Mouse (Mus musculus) ES-Bruce4 (cell line): ENCODE measurements around the gene Pyy. TPM values are rescaled to one million over a fixed set of nuclear protein-coding genes. Genes with fewer than 3 reads are reported as not detected.

Experiments
- H3K27ac ChIP-seq: 2 replicates; pipeline ENCODE4 v1.5.1; 2012; ENCODE audit warnings: low read length, inconsistent platforms; ENCODE audit not compliant: insufficient read depth
- H3K27me3 ChIP-seq: 2 replicates; pipeline ENCODE4 v1.6.1; 2012; ENCODE audit warnings: mild to moderate bottlenecking, low read length, inconsistent platforms; ENCODE audit not compliant: control insufficient read depth, poor library complexity, insufficient read depth, severe bottlenecking
- H3K36me3 ChIP-seq: 2 replicates; pipeline ENCODE4 v1.6.1; 2012; ENCODE audit warnings: inconsistent platforms, mild to moderate bottlenecking, low read length, moderate library complexity; ENCODE audit not compliant: control insufficient read depth, poor library complexity, insufficient read depth, severe bottlenecking
- H3K4me1 ChIP-seq: one replicate; pipeline ENCODE4 v1.8.1; 2011; ENCODE audit warnings: low read length; ENCODE audit not compliant: control insufficient read depth, insufficient read depth
- H3K4me3 ChIP-seq: 2 replicates; pipeline ENCODE4 v1.5.1; 2011; ENCODE audit warnings: low read depth, mild to moderate bottlenecking, low read length
- H3K9ac ChIP-seq: 2 replicates; pipeline ENCODE4 v1.6.1; 2012; ENCODE audit warnings: low read depth, mild to moderate bottlenecking, inconsistent platforms; ENCODE audit not compliant: poor library complexity, severe bottlenecking
- H3K9me3 ChIP-seq: replicated peaks from 2 replicates; pipeline ENCODE4 v1.6.1; 2012; ENCODE audit warnings: mild to moderate bottlenecking, low read length, inconsistent platforms; ENCODE audit not compliant: control insufficient read depth, poor library complexity, insufficient read depth, severe bottlenecking
- CTCF ChIP-seq: IDR thresholded peaks from one replicate; pipeline ENCODE4 v1.8.1; 2011; ENCODE audit warnings: low read depth, low read length
- EP300 ChIP-seq: IDR thresholded peaks from 2 replicates; pipeline ENCODE4 v1.6.1; 2011; ENCODE audit warnings: low read depth, low read length; ENCODE audit not compliant: insufficient read depth
- POLR2A ChIP-seq: IDR thresholded peaks from one replicate; pipeline ENCODE4 v1.8.1; 2011; ENCODE audit warnings: low read length; ENCODE audit not compliant: insufficient read depth
- polyA plus RNA-seq: library from polyadenylated mRNA; stranded (reverse); fragments of >200 nt; gene quantifications from 2 replicates; pipeline ENCODE4 v1.2.4, GENCODE M21; 2011; ENCODE audit warnings: low read depth; ENCODE audit not compliant: missing spikeins, insufficient read depth, insufficient read length

The Pyy gene
- polyA plus RNA-seq, 1 experiment: not detected

- no peaks in the 10 kb centered on the region for H3K36me3 ChIP-seq
- H3K9me3 ChIP-seq: no peaks in the 10 kb centered on the region
- no peak within 1 kb of the TSS for H3K27ac ChIP-seq
- peaks cover 1% of the 10 kb centered on the region for H3K4me1 ChIP-seq
- H3K4me3 ChIP-seq: no peak within 1 kb of the TSS
- H3K9ac ChIP-seq: no peak within 1 kb of the TSS
- no peaks in the 10 kb centered on the region for H3K27me3 ChIP-seq
- TF ChIP-seq CTCF: no peak
- no peak for TF ChIP-seq POLR2A
Observed at GRCm38 (mm10) chr11:102101219-102101618, 6.4 kb downstream of the Pyy start, which contains the start of gene Ppy. Gene Ppy, minus strand, starts transcription at chr11:102101319.

GRCm38 (mm10) chr11:102096887-102097391 lies 10.7 kb downstream of the Pyy start:
- Histone ChIP-seq H3K9me3 (no peaks in the 10 kb centered on the region), H3K36me3 (no peaks in the 10 kb centered on the region), H3K27ac (no peak overlapping the region), H3K4me3 (peak overlapping the region; percentile 47), H3K27me3 (no peaks in the 10 kb centered on the region), H3K4me1 (peaks cover 2% of the 10 kb centered on the region), H3K9ac (peak overlapping the region; percentile 28)
- TF ChIP-seq CTCF: peak; percentile 60
- no peak for TF ChIP-seq POLR2A
- peak; percentile 37; the same call in 1 of the 2 replicates for TF ChIP-seq EP300

GRCm38 (mm10) chr11:102096446-102096845 lies 11.2 kb downstream of the Pyy start:
- H3K9ac ChIP-seq: no peak overlapping the region

GRCm38 (mm10) chr11:102095676-102096075 lies 12.0 kb downstream of the Pyy start:
- Histone ChIP-seq H3K4me1 (peaks cover 2% of the 10 kb centered on the region), H3K9ac (no peak overlapping the region), H3K9me3 (no peaks in the 10 kb centered on the region), H3K27me3 (no peaks in the 10 kb centered on the region), H3K4me3 (no peak overlapping the region), H3K27ac (no peak overlapping the region), H3K36me3 (no peaks in the 10 kb centered on the region)
- TF ChIP-seq CTCF: no peak
- TF ChIP-seq POLR2A: no peak
- TF ChIP-seq EP300: no peak

More at GRCm38 (mm10) chr11:102096446-102096845, 11.2 kb downstream of the Pyy start:
- H3K27ac ChIP-seq: no peak overlapping the region
- peaks cover 2% of the 10 kb centered on the region for H3K4me1 ChIP-seq
- no peaks in the 10 kb centered on the region for H3K27me3 ChIP-seq
- no peak overlapping the region for H3K4me3 ChIP-seq
- H3K36me3 ChIP-seq: no peaks in the 10 kb centered on the region
- no peaks in the 10 kb centered on the region for H3K9me3 ChIP-seq
- TF ChIP-seq POLR2A (no peak), EP300 (no peak)

- H3K4me3 ChIP-seq: peak overlapping the region; percentile 90
- no peaks in the 10 kb centered on the region for H3K9me3 ChIP-seq
- H3K36me3 ChIP-seq: no peaks in the 10 kb centered on the region
- H3K27me3 ChIP-seq: no peaks in the 10 kb centered on the region
- H3K4me1 ChIP-seq: no peaks in the 10 kb centered on the region
- peak overlapping the region; percentile 38 for H3K9ac ChIP-seq
- TF ChIP-seq CTCF (peak; percentile 18), EP300 (no peak)
- no peak overlapping the region for H3K27ac ChIP-seq
Observed at GRCm38 (mm10) chr11:102089088-102089808, 18.4 kb downstream of the Pyy start.
